Comparison of ENCODE assay signal across 8 mouse cellular contexts in genomic region chr12:74014739-74015270, GRCm38 (mm10). TPM values are rescaled to one million over a fixed set of nuclear protein-coding genes. Genes with fewer than 3 reads are reported as not detected.
DNase-seq lines count a peak whose midpoint lies in the region; ATAC-seq and TF ChIP-seq lines count a peak whose summit lies in the region.

No protein-coding gene starts in this region.

- H3K9ac ChIP-seq in forebrain, postnatal 0 days = no peak overlapping the region
- no peak overlapping the region for H3K9ac ChIP-seq in forebrain, embryonic 12.5 days

- no peaks in the 10 kb centered on the region for H3K9me3 ChIP-seq in forebrain, postnatal 0 days (ENCODE audit: low read length)
- no peaks in the 10 kb centered on the region for H3K9me3 ChIP-seq in forebrain, embryonic 12.5 days
- no peaks in the 10 kb centered on the region for H3K9me3 ChIP-seq in midbrain, embryonic 10.5 days (replicated peaks)

- TF ChIP-seq CTCF in forebrain, postnatal 0 days (IDR thresholded peaks at IDR 0.05; ENCODE audit: low read depth) = peak; percentile 52
- peak; percentile 16; the same call in 1 of the 2 replicates for TF ChIP-seq CTCF in spleen, adult 2 months (IDR thresholded peaks at IDR 0.05; ENCODE audit: extremely low read depth, insufficient read depth, insufficient read length, insufficient replicate concordance)

- H3K27me3 ChIP-seq in forebrain, postnatal 0 days (ENCODE audit: insufficient read depth, low read length) = no peaks in the 10 kb centered on the region
- H3K27me3 ChIP-seq in forebrain, embryonic 12.5 days = no peaks in the 10 kb centered on the region
- no peaks in the 10 kb centered on the region for H3K27me3 ChIP-seq in spleen, adult 2 months (ENCODE audit: control insufficient read depth, insufficient read depth, low read length)
- no peaks in the 10 kb centered on the region for H3K27me3 ChIP-seq in midbrain, embryonic 10.5 days (ENCODE audit: low read depth, poor library complexity, severe bottlenecking)

- H3K27ac ChIP-seq in forebrain, postnatal 0 days (ENCODE audit: low read depth, low read length) = no peak overlapping the region
- H3K27ac ChIP-seq in forebrain, embryonic 12.5 days = no peak overlapping the region
- H3K27ac ChIP-seq in spleen, adult 2 months (ENCODE audit: insufficient read depth, low read length) = no peak overlapping the region
- H3K27ac ChIP-seq in midbrain, embryonic 10.5 days (replicated peaks) = no peak overlapping the region

- H3K36me3 ChIP-seq in forebrain, postnatal 0 days (ENCODE audit: insufficient read depth) = no peaks in the 10 kb centered on the region; the same call in 1 of the 2 replicates
- no peaks in the 10 kb centered on the region for H3K36me3 ChIP-seq in forebrain, embryonic 12.5 days (replicated peaks)
- no peaks in the 10 kb centered on the region for H3K36me3 ChIP-seq in spleen, adult 2 months (ENCODE audit: control insufficient read depth, insufficient read depth, low read length)
- H3K36me3 ChIP-seq in midbrain, embryonic 10.5 days = no peaks in the 10 kb centered on the region

- DNase-seq in forebrain, postnatal 0 days = no peak
- DNase-seq in spleen, adult 2 months (ENCODE audit: low read depth in 1 of 2, low spot score in 2 of 2) = peak in 1 of 2 experiments; percentile 30
- DNase-seq in spleen, adult 12 weeks (ENCODE audit: low spot score) = no peak
- peak; percentile 23 for DNase-seq in cerebellum, adult 8-10 months
- peak; percentile 48 for DNase-seq in lung, postnatal 10 days
- no peak for DNase-seq in midbrain, embryonic 10.5 days (ENCODE audit: low spot score)

- WGBS in forebrain, postnatal 0 days = 58% methylated on average over 7 of the region's 7 CpGs
- 61% methylated on average over 7 of the region's 7 CpGs for WGBS in forebrain, embryonic 12.5 days
- 52% methylated on average over 7 of the region's 7 CpGs for WGBS in spleen, adult 2 months
- WGBS in midbrain, embryonic 10.5 days = 64% methylated on average over 7 of the region's 7 CpGs

- H3K4me2 ChIP-seq in forebrain, postnatal 0 days (ENCODE audit: low read depth) = no peak overlapping the region
- H3K4me2 ChIP-seq in forebrain, embryonic 12.5 days = no peak overlapping the region

- no peak for TF ChIP-seq POLR2A in spleen, adult 2 months (IDR thresholded peaks at IDR 0.05; ENCODE audit: low read depth, low read length)

- H3K4me1 ChIP-seq in forebrain, postnatal 0 days (ENCODE audit: insufficient read depth) = no peaks in the 10 kb centered on the region; the same call in 1 of the 2 replicates
- H3K4me1 ChIP-seq in forebrain, embryonic 12.5 days = 0 out of 2 replicates have a peak, but pooled peaks cover 4% of the 10 kb centered on the region
- H3K4me1 ChIP-seq in spleen, adult 2 months (ENCODE audit: control insufficient read depth, insufficient read depth, insufficient read length) = no peaks in the 10 kb centered on the region
- 0 out of 2 replicates have a peak, but pooled peaks cover 5% of the 10 kb centered on the region for H3K4me1 ChIP-seq in midbrain, embryonic 10.5 days

- no peak overlapping the region for H3K4me3 ChIP-seq in forebrain, postnatal 0 days (ENCODE audit: low read depth, low read length)
- H3K4me3 ChIP-seq in forebrain, embryonic 12.5 days (replicated peaks) = no peak overlapping the region
- H3K4me3 ChIP-seq in spleen, adult 2 months (ENCODE audit: extremely low read depth, insufficient read depth, insufficient read length) = no peak overlapping the region
- H3K4me3 ChIP-seq in midbrain, embryonic 10.5 days = no peak overlapping the region

- ATAC-seq in forebrain, postnatal 0 days = no peak
- ATAC-seq in forebrain, embryonic 12.5 days (ENCODE audit: low FRiP score) = no peak
- no peak for ATAC-seq in erythroblast, adult 5-6 weeks (replicated peaks; ENCODE audit: low FRiP score, poor library complexity, severe bottlenecking)

RNA-seq across cellular contexts. Expression of gene Syt16, which starts 17.3 kb away (rescaled TPM):
- 114 TPM in 2 replicates for total RNA-seq in forebrain, postnatal 0 days (2014; rRNA removed)
- 95.2 and 102 TPM in 2 replicates for polyA plus RNA-seq in forebrain, postnatal 0 days (2015; fragmentation: Nextera tagmentation; extraction: Ambion mirVana)
- 12.1 and 14.5 TPM in 2 replicates for polyA plus RNA-seq in forebrain, embryonic 12.5 days (2016; fragmentation: Nextera tagmentation; extraction: Ambion mirVana)
- not detected in 2 replicates for polyA plus RNA-seq in spleen, adult 2 months (2012; rRNA removed)
- total RNA-seq in erythroblast, adult 5-6 weeks (2015; ENCODE audit: low replicate concordance) = not detected in 2 replicates
- total RNA-seq in erythroblast, adult 5-6 weeks (2017; ENCODE audit: low replicate concordance) = not detected in 2 replicates
- polyA plus RNA-seq in midbrain, embryonic 10.5 days (2016; fragmentation: Nextera tagmentation; extraction: Ambion mirVana) = 1.8 and 3.6 TPM in 2 replicates

RNA-seq across cellular contexts. Expression of gene Snapc1, which starts 50.5 kb away (rescaled TPM):
- total RNA-seq in forebrain, postnatal 0 days (2014; rRNA removed) = 18.1 and 21.9 TPM in 2 replicates
- 15.2 and 17.9 TPM in 2 replicates for polyA plus RNA-seq in forebrain, postnatal 0 days (2015; fragmentation: Nextera tagmentation; extraction: Ambion mirVana)
- polyA plus RNA-seq in forebrain, embryonic 12.5 days (2016; fragmentation: Nextera tagmentation; extraction: Ambion mirVana) = 29.6 and 29.9 TPM in 2 replicates
- 7.7 and 8.2 TPM in 2 replicates for polyA plus RNA-seq in spleen, adult 2 months (2012; rRNA removed)
- 1.5 and 2.5 TPM in 2 replicates for total RNA-seq in erythroblast, adult 5-6 weeks (2015; ENCODE audit: low replicate concordance)
- total RNA-seq in erythroblast, adult 5-6 weeks (2017; ENCODE audit: low replicate concordance) = 1.2 and 4.9 TPM in 2 replicates
- polyA plus RNA-seq in midbrain, embryonic 10.5 days (2016; fragmentation: Nextera tagmentation; extraction: Ambion mirVana) = 22.5 and 22.8 TPM in 2 replicates

Comparison
In these comparisons a context has a peak if more than half of its experiments do, and no peak if none do; other contexts are left out.
1. DNase-seq: peak in cerebellum, adult 8-10 months (single experiment) and lung, postnatal 10 days (single experiment); none in forebrain, postnatal 0 days (single experiment), spleen, adult 12 weeks (single experiment) and midbrain, embryonic 10.5 days (single experiment).